Mouse (Mus musculus) layer of hippocampus, adult 2 months (tissue): ENCODE data around the gene Cbwd1. TPM values are rescaled to one million over a fixed set of nuclear protein-coding genes. Genes with fewer than 3 reads are reported as not detected.

Experiments
- DNase-seq, 2 experiments: peaks; one replicate each; pipeline ENCODE4 v3.0.0; 2022; ENCODE audit warnings: low spot score in 2 of 2
- H3K27ac ChIP-seq: fragments of 200-600 bp; 2 replicates; pipeline ENCODE4 v1.8.1; 2022
- H3K4me3 ChIP-seq: fragments of 200-600 bp; 2 replicates; pipeline ENCODE4 v1.8.1; 2022; ENCODE audit warnings: mild to moderate bottlenecking
- CTCF ChIP-seq: fragments of 200-600 bp; conservative IDR thresholded peaks from 2 replicates; pipeline ENCODE4 v1.8.1; 2022; ENCODE audit warnings: antibody characterized with exemption, mild to moderate bottlenecking, moderate library complexity
- microRNA-seq, 2 experiments: library from miRNA; unstranded; fragments of <30 nt; microRNA quantifications; one replicate each; pipeline ENCODE4 v1.2.0; 2021
- total RNA-seq, 2 experiments: library from RNA; stranded (reverse); gene quantifications; 2 replicates each; pipeline ENCODE4 v1.2.3; 2021

The Cbwd1 gene
- total RNA-seq, 2 experiments from 2014 or later, result 14.8 to 16.4 TPM

- peak; percentile 96 for TF ChIP-seq CTCF
- Histone ChIP-seq H3K27ac (peak overlapping the region; percentile 78), H3K4me3 (peak overlapping the region; percentile 42)
- peak; percentile 73 to 88 for DNase-seq
Observed at GRCm38 (mm10) chr19:24871037-24871635, 90.3 kb downstream of the Cbwd1 start.

Small RNA genes lying within 50 kb of the gene (microRNA-seq; reads per million reads assigned to microRNA genes)
- 0 reads per million in 2 experiments for gene Mir3084-1

Other genes with a start within 250 kb of the Cbwd1 start
- 1 to 10 TPM; 4.4 TPM for gene Pgm5, start 99.8 kb downstream of the Cbwd1 start, total RNA-seq
- 100 to 1,000 TPM; 175 to 180 TPM for gene Gm10053, start 85.9 kb downstream of the Cbwd1 start, total RNA-seq
- gene Foxd4, start 60.4 kb downstream of the Cbwd1 start, total RNA-seq, result not detected
- 1 to 10 TPM; 3.0 to 4.5 TPM for gene Dock8, start 37.9 kb upstream of the Cbwd1 start, total RNA-seq